Mouse (Mus musculus): ENCODE measurements around the gene Rep15. TPM values are rescaled to one million over a fixed set of nuclear protein-coding genes. Genes with fewer than 3 reads are reported as not detected.
A peak's percentile ranks its signal among the peaks of the same experiment; 100 is the strongest.

The Rep15 gene
- polyA plus RNA-seq (2016; fragmentation: Nextera tagmentation; extraction: Ambion mirVana) = 0.50 and 0.90 TPM in 2 replicates

DNA sequence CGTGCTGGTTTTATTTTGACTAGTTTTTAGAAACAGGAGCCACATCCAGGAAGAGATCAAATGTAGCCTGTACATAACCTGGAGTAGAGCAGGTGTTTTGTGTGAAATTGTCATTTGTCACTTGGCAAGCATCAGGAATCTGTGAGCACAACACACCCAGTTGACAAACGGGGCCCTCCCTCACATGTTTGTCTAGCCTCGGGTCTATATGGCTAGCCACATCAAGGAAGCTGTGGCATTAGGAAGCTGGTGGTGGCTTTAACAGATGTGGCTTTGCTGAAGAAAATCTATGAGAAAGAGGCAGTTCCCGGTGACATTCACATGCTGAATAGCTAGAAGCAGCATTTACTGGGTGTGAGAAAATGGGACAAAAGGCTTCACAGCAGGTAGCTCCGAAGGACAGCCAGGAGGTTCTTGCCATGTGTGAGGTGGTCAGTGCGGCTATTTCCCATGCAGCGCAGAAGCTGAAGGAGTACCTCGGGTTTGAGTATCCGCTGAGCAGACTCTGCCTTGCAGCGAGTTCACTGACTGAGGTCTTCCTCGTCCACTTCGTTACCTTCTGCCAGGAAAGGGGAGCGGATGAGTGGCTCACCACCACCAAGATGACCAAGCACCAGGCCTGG lies at the start of gene Rep15:
TSS of gene Rep15 (plus strand) at position 282 of the 623 bp plus-strand sequence.
- H3K27me3 ChIP-seq = no peaks in the 10 kb centered on the region
- WGBS = 38% methylated on average over 13 of the region's 13 CpGs
- no peaks in the 10 kb centered on the region for H3K4me1 ChIP-seq
- ATAC-seq (ENCODE audit: low FRiP score) = no peak
- H3K27ac ChIP-seq = no peak within 1 kb of the TSS
- 0 out of 2 replicates have a peak, but pooled peaks cover 7% of the 10 kb centered on the region for H3K36me3 ChIP-seq
- H3K9me3 ChIP-seq (replicated peaks) = no peaks in the 10 kb centered on the region
- no peak within 1 kb of the TSS for H3K9ac ChIP-seq
- H3K4me2 ChIP-seq (replicated peaks) = no peak within 1 kb of the TSS
- no peak within 1 kb of the TSS for H3K4me3 ChIP-seq

- Histone ChIP-seq H3K9ac (no peak overlapping the region), H3K9me3 (replicated peaks) (no peaks in the 10 kb centered on the region), H3K4me2 (replicated peaks) (no peak overlapping the region), H3K36me3 (no peaks in the 10 kb centered on the region), H3K27me3 (no peaks in the 10 kb centered on the region), H3K27ac (no peak overlapping the region), H3K4me3 (no peak overlapping the region), H3K4me1 (peaks cover 3% of the 10 kb centered on the region; the same call in 1 of the 2 replicates)
- WGBS = 72% methylated on average over 3 of the region's 3 CpGs
- no peak for ATAC-seq (ENCODE audit: low FRiP score)
These were observed 47.8 kb upstream of the Rep15 start for GRCm38 (mm10) chr6:146984569-146984968.

GRCm38 (mm10) chr6:146994236-146994635 lies 38.1 kb upstream of the Rep15 start:
- 39% methylated on average over 5 of the region's 5 CpGs for WGBS
- H3K9ac ChIP-seq = no peak overlapping the region

DNA sequence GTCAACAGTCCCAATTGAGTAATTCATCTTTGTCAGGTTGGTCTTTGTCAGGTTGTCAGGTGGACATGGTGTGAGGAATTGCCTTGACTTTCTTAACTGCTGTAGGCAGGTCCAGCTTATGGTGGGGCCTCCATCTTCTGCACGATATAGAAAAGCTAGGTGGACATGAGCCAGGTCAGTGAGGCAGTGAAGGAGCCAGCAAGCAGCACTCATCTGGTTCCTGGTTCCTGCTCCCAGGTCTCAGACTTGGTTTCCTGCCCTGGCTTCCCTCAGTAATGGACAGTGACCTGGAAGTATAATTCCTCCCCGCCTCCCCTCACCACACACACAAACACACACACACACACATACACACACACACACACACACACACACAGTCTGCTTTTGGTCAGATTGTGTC lies 37.0 kb upstream of the Rep15 start:
- Histone ChIP-seq H3K36me3 (no peaks in the 10 kb centered on the region), H3K27me3 (no peaks in the 10 kb centered on the region), H3K4me3 (no peak overlapping the region), H3K9ac (no peak overlapping the region), H3K4me1 (no peaks in the 10 kb centered on the region), H3K9me3 (replicated peaks) (no peaks in the 10 kb centered on the region), H3K27ac (no peak overlapping the region), H3K4me2 (replicated peaks) (no peak overlapping the region)
- 52% methylated on average over 1 of the region's 2 CpGs for WGBS
- peak; percentile 46; the same call in 1 of the 2 replicates for ATAC-seq (ENCODE audit: low FRiP score)

More at GRCm38 (mm10) chr6:146994236-146994635, 38.1 kb upstream of the Rep15 start:
- H3K36me3 ChIP-seq = no peaks in the 10 kb centered on the region
- H3K9me3 ChIP-seq (replicated peaks) = no peaks in the 10 kb centered on the region
- no peaks in the 10 kb centered on the region for H3K4me1 ChIP-seq
- H3K4me3 ChIP-seq = no peak overlapping the region
- no peak for ATAC-seq (ENCODE audit: low FRiP score)
- no peaks in the 10 kb centered on the region for H3K27me3 ChIP-seq
- no peak overlapping the region for H3K4me2 ChIP-seq (replicated peaks)
- H3K27ac ChIP-seq = no peak overlapping the region

- no peak overlapping the region for H3K27ac ChIP-seq
- H3K9ac ChIP-seq = no peak overlapping the region
- H3K27me3 ChIP-seq = no peaks in the 10 kb centered on the region
- WGBS = 84% methylated on average over 6 of the region's 6 CpGs
- no peaks in the 10 kb centered on the region for H3K9me3 ChIP-seq (replicated peaks)
- H3K4me3 ChIP-seq = no peak overlapping the region
- no peaks in the 10 kb centered on the region for H3K4me1 ChIP-seq
- no peaks in the 10 kb centered on the region for H3K36me3 ChIP-seq
- no peak overlapping the region for H3K4me2 ChIP-seq (replicated peaks)
- ATAC-seq (ENCODE audit: low FRiP score) = no peak
These were observed 36.5 kb upstream of the Rep15 start for GRCm38 (mm10) chr6:146995878-146996277.

GRCm38 (mm10) chr6:146997006-146997405 lies 35.4 kb upstream of the Rep15 start:
- no peak overlapping the region for H3K4me2 ChIP-seq (replicated peaks)
- no peak overlapping the region for H3K9ac ChIP-seq
- WGBS = 88% methylated on average over 6 of the region's 6 CpGs
- H3K4me1 ChIP-seq = no peaks in the 10 kb centered on the region
- H3K27ac ChIP-seq = no peak overlapping the region
- no peaks in the 10 kb centered on the region for H3K9me3 ChIP-seq (replicated peaks)
- H3K27me3 ChIP-seq = no peaks in the 10 kb centered on the region
- no peak for ATAC-seq (ENCODE audit: low FRiP score)
- no peaks in the 10 kb centered on the region for H3K36me3 ChIP-seq
- no peak overlapping the region for H3K4me3 ChIP-seq

DNA sequence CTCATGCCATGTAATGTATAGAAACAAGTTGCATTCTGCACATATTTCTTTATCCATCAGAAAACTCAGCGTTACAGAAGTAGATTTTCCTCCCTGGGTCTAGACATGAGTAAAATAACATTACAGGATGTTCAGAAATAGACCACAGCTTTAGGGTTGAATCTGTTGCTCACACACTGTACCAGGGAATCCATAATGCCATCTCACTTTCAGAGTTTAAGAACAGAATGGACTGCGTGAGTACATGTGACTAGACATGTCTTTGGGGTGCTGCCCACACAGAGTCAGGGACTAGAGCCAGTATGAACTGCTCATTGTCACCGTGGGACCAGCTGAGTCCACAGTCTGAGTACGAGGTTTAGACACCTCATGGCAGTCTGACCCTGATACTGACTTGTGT lies 33.7 kb upstream of the Rep15 start:
- no peaks in the 10 kb centered on the region for H3K27me3 ChIP-seq
- no peak overlapping the region for H3K9ac ChIP-seq
- H3K4me2 ChIP-seq (replicated peaks) = no peak overlapping the region
- H3K4me1 ChIP-seq = no peaks in the 10 kb centered on the region
- ATAC-seq (ENCODE audit: low FRiP score) = no peak
- WGBS = 95% methylated on average over 4 of the region's 4 CpGs
- no peaks in the 10 kb centered on the region for H3K9me3 ChIP-seq (replicated peaks)
- no peaks in the 10 kb centered on the region for H3K36me3 ChIP-seq
- H3K27ac ChIP-seq = no peak overlapping the region
- no peak overlapping the region for H3K4me3 ChIP-seq

DNA sequence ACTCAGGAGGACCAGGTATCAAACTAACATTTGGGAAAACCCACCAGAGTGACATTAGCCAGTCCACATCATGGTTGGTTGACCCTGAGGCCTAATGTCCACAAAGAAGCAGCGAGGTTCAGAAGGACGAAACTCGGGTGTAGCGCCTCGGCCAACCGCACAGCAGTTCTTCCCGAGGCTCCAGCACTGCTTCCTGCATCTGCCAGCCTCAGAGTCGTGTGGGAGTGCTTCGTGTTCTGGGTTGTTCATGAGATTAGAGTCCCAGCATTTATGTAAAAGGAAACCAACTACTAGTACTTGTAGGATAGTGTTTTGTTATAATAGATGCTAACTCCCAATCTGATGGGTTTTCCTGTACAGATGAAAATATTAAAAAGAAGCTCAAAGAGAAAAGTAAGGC lies 33.1 kb upstream of the Rep15 start:
- no peaks in the 10 kb centered on the region for H3K4me1 ChIP-seq
- WGBS = 86% methylated on average over 9 of the region's 9 CpGs
- H3K9me3 ChIP-seq (replicated peaks) = no peaks in the 10 kb centered on the region
- H3K4me3 ChIP-seq = no peak overlapping the region
- H3K9ac ChIP-seq = no peak overlapping the region
- ATAC-seq (ENCODE audit: low FRiP score) = no peak
- no peaks in the 10 kb centered on the region for H3K27me3 ChIP-seq
- H3K27ac ChIP-seq = no peak overlapping the region
- no peaks in the 10 kb centered on the region for H3K36me3 ChIP-seq
- H3K4me2 ChIP-seq (replicated peaks) = no peak overlapping the region

- no peaks in the 10 kb centered on the region for H3K9me3 ChIP-seq (replicated peaks)
- 64% methylated on average over 2 of the region's 2 CpGs for WGBS
- H3K36me3 ChIP-seq = no peaks in the 10 kb centered on the region
- H3K4me2 ChIP-seq (replicated peaks) = no peak overlapping the region
- no peaks in the 10 kb centered on the region for H3K4me1 ChIP-seq
- no peak overlapping the region for H3K4me3 ChIP-seq
- no peaks in the 10 kb centered on the region for H3K27me3 ChIP-seq
- H3K27ac ChIP-seq = no peak overlapping the region
- H3K9ac ChIP-seq = no peak overlapping the region
- no peak for ATAC-seq (ENCODE audit: low FRiP score)
These were observed 32.6 kb upstream of the Rep15 start for GRCm38 (mm10) chr6:146999755-147000154.

GRCm38 (mm10) chr6:147008148-147008547 lies 24.2 kb upstream of the Rep15 start:
- Histone ChIP-seq H3K27me3 (no peaks in the 10 kb centered on the region), H3K27ac (no peak overlapping the region), H3K4me3 (no peak overlapping the region), H3K36me3 (peaks cover 4% of the 10 kb centered on the region; the same call in 1 of the 2 replicates), H3K9me3 (replicated peaks) (no peaks in the 10 kb centered on the region), H3K9ac (no peak overlapping the region), H3K4me2 (replicated peaks) (no peak overlapping the region), H3K4me1 (no peaks in the 10 kb centered on the region)
- no peak for ATAC-seq (ENCODE audit: low FRiP score)
- WGBS = 56% methylated on average over 3 of the region's 3 CpGs

DNA sequence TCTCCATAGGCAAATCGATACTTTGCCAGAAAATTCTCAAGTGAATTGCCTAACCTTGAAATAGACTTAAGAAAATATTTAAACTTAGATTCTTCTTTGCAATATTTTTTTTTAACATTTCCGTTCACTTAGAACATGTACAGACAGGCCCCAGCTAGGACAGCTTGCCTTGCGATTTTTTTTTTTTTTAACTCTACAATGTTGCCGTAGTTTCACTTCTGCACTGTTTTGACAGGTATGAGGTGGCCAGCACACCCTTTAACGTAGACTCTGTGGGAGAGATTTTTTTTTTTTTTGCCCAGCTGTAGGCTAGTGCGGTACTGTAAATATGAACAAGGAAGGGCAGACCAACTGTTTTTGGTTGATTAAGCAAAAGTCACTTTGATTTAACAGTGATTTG lies 22.0 kb upstream of the Rep15 start:
- Histone ChIP-seq H3K9me3 (replicated peaks) (no peaks in the 10 kb centered on the region), H3K9ac (no peak overlapping the region), H3K27me3 (no peaks in the 10 kb centered on the region), H3K4me2 (replicated peaks) (no peak overlapping the region), H3K4me1 (no peaks in the 10 kb centered on the region), H3K36me3 (peaks cover 4% of the 10 kb centered on the region; the same call in 1 of the 2 replicates), H3K27ac (no peak overlapping the region), H3K4me3 (no peak overlapping the region)
- 86% methylated on average over 6 of the region's 6 CpGs for WGBS
- no peak for ATAC-seq (ENCODE audit: low FRiP score)

DNA sequence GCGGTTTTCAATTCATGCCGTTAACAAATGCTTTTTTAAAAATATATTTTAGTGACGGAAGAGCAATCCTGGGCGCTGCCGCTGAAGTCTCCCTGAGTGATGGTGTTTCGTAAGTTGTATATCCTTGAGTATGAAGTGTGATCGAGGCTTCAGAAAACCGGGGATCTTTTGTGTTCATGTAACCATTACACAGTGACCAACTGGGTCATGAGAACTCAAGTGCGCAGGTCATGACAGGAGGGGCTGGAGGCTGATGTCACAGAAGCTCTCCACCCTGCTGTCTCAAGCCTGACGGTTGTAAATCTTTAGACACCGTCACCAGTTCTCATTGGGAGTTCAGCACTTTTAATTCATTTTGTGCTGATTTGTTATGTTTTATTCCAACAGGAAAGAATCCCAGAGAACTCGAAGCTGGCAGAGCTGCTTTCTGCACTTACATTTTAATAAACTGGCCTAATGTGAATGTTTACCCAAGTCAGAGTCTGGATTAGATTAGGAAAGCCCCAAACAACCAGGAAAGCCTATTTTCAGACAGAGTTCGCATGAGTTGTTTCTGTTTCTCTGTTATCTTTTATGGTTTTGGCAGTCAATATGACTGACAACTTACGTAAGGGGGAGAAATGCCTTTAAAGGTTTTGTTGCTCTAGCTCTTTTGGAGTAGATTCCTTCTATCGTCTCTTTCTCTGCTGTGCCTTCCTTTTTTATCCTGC lies 21.4 kb upstream of the Rep15 start:
- no peak overlapping the region for H3K27ac ChIP-seq
- H3K36me3 ChIP-seq = peaks cover 4% of the 10 kb centered on the region; the same call in 1 of the 2 replicates
- H3K4me1 ChIP-seq = no peaks in the 10 kb centered on the region
- no peak overlapping the region for H3K4me3 ChIP-seq
- ATAC-seq (ENCODE audit: low FRiP score) = no peak
- no peaks in the 10 kb centered on the region for H3K27me3 ChIP-seq
- no peak overlapping the region for H3K9ac ChIP-seq
- H3K9me3 ChIP-seq (replicated peaks) = no peaks in the 10 kb centered on the region
- WGBS = 88% methylated on average over 15 of the region's 15 CpGs
- no peak overlapping the region for H3K4me2 ChIP-seq (replicated peaks)

GRCm38 (mm10) chr6:147011555-147011954 lies 20.8 kb upstream of the Rep15 start:
- 0 out of 2 replicates have a peak, but pooled peaks cover under 1% of the 10 kb centered on the region for H3K36me3 ChIP-seq
- H3K27me3 ChIP-seq = no peaks in the 10 kb centered on the region
- no peak for ATAC-seq (ENCODE audit: low FRiP score)
- no peaks in the 10 kb centered on the region for H3K4me1 ChIP-seq
- no peaks in the 10 kb centered on the region for H3K9me3 ChIP-seq (replicated peaks)
- H3K4me2 ChIP-seq (replicated peaks) = no peak overlapping the region
- 73% methylated on average over 6 of the region's 6 CpGs for WGBS
- H3K4me3 ChIP-seq = no peak overlapping the region
- no peak overlapping the region for H3K27ac ChIP-seq
- H3K9ac ChIP-seq = no peak overlapping the region
